Mouse (Mus musculus) lung, embryonic 15.5 days (tissue): ENCODE results near the gene Mns1. TPM values are rescaled to one million over a fixed set of nuclear protein-coding genes. Genes with fewer than 3 reads are reported as not detected.
A peak's percentile ranks its signal among the peaks of the same experiment; 100 is the strongest.

ENCODE experiments used
- ATAC-seq: fragments of 200-750 bp; cut with Nextera tagmentation; 2 replicates; pipeline ENCODE4 v1.8.0; 2017; ENCODE audit warnings: moderate number of reproducible peaks, borderline replicate concordance; ENCODE audit not compliant: low FRiP score, low TSS enrichment; ENCODE audit errors: extremely low read depth
- H3K27ac ChIP-seq: fragments of 300-500 bp; sonication (generic); 2 replicates; pipeline ENCODE4 v1.5.1; 2015; ENCODE audit warnings: moderate library complexity, mild to moderate bottlenecking, inconsistent platforms
- H3K27me3 ChIP-seq: fragments of 300-500 bp; sonication (generic); 2 replicates; pipeline ENCODE4 v1.6.1; 2015; ENCODE audit warnings: inconsistent platforms
- H3K36me3 ChIP-seq: fragments of 300-500 bp; sonication (generic); 2 replicates; pipeline ENCODE4 v1.6.1; 2015; ENCODE audit warnings: inconsistent platforms
- H3K4me1 ChIP-seq: fragments of 300-500 bp; sonication (generic); 2 replicates; pipeline ENCODE4 v1.6.1; 2015; ENCODE audit warnings: inconsistent platforms
- H3K4me2 ChIP-seq: fragments of 300-500 bp; sonication (generic); 2 replicates; pipeline ENCODE4 v1.6.1; 2015; ENCODE audit warnings: inconsistent platforms, mild to moderate bottlenecking, moderate library complexity
- H3K4me3 ChIP-seq: fragments of 300-500 bp; sonication (generic); 2 replicates; pipeline ENCODE4 v1.5.1; 2015; ENCODE audit warnings: mild to moderate bottlenecking, inconsistent platforms
- H3K9ac ChIP-seq: fragments of 300-500 bp; sonication (generic); 2 replicates; pipeline ENCODE4 v1.6.1; 2015; ENCODE audit warnings: inconsistent platforms
- H3K9me3 ChIP-seq: fragments of 300-500 bp; sonication (generic); 2 replicates; pipeline ENCODE4 v1.6.1; 2016; ENCODE audit warnings: inconsistent platforms
- WGBS: fragments of 180-500 bp; shearing (Covaris S2); methylation state at CpG from one replicate; pipeline ENCODE4 v1.1.7; 2015; 5-methylcytosine and 5-hydroxymethylcytosine counted together
- polyA plus RNA-seq: library from polyadenylated mRNA; unstranded; fragments of >200 nt; fragmentation: Nextera tagmentation; extraction: Ambion mirVana; gene quantifications from 2 replicates; pipeline ENCODE4 v1.2.1, GENCODE M21; 2015

Mns1 gene
- polyA plus RNA-seq, 1 experiment from 2014 or later, result 30.8 TPM

DNA sequence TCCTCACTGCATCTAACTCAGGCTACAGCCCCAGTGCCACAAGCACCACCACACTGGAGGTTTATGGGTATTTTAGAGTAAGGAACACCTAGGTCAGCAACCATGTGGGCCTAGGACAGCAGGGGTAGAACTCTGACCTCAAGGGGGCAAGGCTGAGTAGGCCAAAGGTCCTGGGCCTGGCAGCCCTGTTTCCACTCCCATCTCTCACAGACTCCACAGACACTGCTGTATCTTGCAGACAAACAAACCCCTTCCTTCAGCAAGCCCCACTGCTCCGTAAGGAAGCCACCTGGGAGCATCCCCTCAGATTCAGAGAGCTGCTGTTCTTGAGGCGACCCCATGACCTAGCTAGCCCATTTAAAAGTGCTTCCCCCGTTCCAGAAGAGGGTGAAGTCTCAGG, 32.9 kb upstream of the Mns1 start:
- WGBS, result 65% methylated on average over 3 of the region's 3 CpGs
- Histone ChIP-seq H3K36me3 (no peaks in the 10 kb centered on the region), H3K27me3 (no peaks in the 10 kb centered on the region), H3K4me3 (no peak overlapping the region), H3K9me3 (no peaks in the 10 kb centered on the region), H3K27ac (no peak overlapping the region), H3K4me2 (no peak overlapping the region), H3K4me1 (0 out of 2 replicates have a peak, but pooled peaks cover 4% of the 10 kb centered on the region), H3K9ac (no peak overlapping the region)
- no peak for ATAC-seq

DNA sequence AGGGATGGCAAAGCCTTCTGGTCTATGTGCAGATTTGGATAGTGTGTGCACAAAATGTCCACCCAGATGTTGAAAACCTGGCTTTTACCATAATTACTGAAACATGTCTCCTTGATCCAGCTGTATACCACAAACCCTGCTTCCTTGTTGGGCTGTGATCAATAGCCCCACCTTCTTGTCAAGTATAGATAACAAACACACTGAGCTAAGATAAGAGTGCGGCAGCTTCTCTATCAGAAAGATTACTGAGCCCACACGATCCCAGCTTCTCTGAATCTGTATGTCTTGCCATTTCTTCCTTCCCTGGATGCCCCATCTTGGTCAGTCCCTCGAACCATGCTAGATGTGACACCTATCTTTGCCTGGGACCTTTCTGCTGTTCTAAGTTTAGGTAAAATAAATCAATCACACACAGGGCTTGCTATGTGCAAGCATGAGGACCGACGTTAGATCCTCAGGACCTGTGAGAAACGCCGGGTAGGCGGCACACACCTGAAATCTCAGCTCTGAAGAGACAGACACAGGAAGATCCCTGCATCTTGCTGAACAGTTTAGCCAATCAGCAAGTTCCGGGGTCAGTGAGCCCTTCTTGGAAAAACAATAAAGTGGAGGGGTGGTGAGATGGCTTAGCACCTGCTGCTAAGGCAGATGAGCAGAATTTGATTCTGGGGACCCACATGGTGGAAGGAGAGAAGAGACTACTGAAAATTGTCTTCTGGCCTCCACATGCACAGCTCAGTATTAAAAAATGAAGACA, 31.8 kb upstream of the Mns1 start:
- H3K27me3 ChIP-seq, result no peaks in the 10 kb centered on the region
- H3K4me3 ChIP-seq, result no peak overlapping the region
- H3K4me1 ChIP-seq, result 0 out of 2 replicates have a peak, but pooled peaks cover 4% of the 10 kb centered on the region
- no peak overlapping the region for H3K27ac ChIP-seq
- ATAC-seq, result no peak
- no peaks in the 10 kb centered on the region for H3K36me3 ChIP-seq
- no peak overlapping the region for H3K4me2 ChIP-seq
- 75% methylated on average over 9 of the region's 9 CpGs for WGBS
- no peak overlapping the region for H3K9ac ChIP-seq
- no peaks in the 10 kb centered on the region for H3K9me3 ChIP-seq

DNA sequence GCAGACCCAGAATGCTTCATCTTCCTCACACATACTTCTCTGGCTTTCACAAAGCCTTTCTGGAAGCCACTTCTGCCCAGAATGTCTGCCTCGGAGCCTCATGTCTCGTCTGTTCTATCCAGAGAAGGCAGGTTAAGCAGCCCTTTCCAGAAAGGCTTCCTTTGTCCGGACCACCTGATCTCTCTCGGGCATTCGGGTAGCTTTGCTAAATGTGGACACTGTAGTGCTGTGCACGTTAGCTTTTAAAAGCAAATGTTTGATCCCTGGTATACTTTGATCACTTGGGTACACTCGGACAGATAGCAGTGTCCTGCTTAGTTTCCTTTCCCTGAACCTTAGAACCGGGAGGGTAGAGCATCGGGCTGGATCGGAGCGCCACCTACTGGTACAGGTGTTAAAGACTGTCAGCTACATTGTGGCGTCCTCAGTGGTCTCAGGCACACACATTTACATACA, 29.7 kb upstream of the Mns1 start:
- no peaks in the 10 kb centered on the region for H3K36me3 ChIP-seq
- H3K27me3 ChIP-seq, result no peaks in the 10 kb centered on the region
- H3K4me3 ChIP-seq, result peak overlapping the region; percentile 40
- 0 out of 2 replicates have a peak, but pooled peaks cover 4% of the 10 kb centered on the region for H3K4me1 ChIP-seq
- peak overlapping the region; percentile 61 for H3K4me2 ChIP-seq
- WGBS, result 7% methylated on average over 12 of the region's 12 CpGs
- peak overlapping the region; percentile 36; the same call in 1 of the 2 replicates for H3K9ac ChIP-seq
- peak; percentile 76; the same call in 1 of the 2 replicates for ATAC-seq
- no peaks in the 10 kb centered on the region for H3K9me3 ChIP-seq
- H3K27ac ChIP-seq, result no peak overlapping the region

DNA sequence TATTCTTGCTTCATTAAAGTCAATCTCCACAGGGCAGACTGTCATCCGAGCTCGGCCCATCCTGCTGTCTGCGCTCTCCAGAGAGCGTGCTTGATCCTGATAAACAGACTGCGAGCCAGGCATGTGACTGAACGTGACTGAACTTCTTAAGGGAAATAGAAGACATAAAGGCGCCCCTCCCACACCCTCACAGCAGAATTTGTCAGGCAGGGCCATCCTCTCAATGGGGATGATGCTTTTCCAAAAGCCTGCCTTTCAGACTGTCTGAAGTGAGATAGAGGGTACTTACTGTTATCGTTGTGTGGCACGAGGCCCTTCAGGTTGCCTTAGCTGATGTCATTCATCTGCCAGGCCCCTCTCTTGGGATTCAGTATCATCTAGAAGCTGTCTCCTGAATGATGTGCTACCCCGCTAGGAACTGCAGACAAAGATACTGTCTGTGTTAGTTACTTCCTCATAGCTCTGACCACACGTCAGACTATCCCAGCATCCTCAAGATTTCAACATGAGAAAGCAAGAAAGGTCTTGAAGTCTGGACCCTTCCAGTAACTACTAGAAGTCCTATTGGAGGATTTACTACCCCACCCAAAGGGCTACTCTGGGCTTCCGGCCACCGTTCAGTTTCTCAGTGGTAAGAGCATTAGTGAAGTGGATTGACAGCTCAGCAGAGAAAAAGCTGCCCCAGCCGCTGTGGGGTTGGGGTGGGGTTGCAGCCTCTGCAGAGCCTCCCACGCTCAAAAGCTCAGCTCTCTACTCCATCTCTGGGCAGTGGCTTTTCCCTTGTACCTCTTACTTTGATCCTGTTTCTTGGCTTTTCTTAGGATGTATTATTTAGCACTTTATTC, 28.2 kb upstream of the Mns1 start:
- H3K4me1 ChIP-seq, result 0 out of 2 replicates have a peak, but pooled peaks cover 4% of the 10 kb centered on the region
- no peaks in the 10 kb centered on the region for H3K27me3 ChIP-seq
- no peak overlapping the region for H3K27ac ChIP-seq
- H3K4me2 ChIP-seq, result no peak overlapping the region
- ATAC-seq, result peak; percentile 42; the same call in 1 of the 2 replicates
- 24% methylated on average over 15 of the region's 15 CpGs for WGBS
- H3K36me3 ChIP-seq, result no peaks in the 10 kb centered on the region
- no peak overlapping the region for H3K4me3 ChIP-seq
- no peak overlapping the region for H3K9ac ChIP-seq
- H3K9me3 ChIP-seq, result no peaks in the 10 kb centered on the region

DNA sequence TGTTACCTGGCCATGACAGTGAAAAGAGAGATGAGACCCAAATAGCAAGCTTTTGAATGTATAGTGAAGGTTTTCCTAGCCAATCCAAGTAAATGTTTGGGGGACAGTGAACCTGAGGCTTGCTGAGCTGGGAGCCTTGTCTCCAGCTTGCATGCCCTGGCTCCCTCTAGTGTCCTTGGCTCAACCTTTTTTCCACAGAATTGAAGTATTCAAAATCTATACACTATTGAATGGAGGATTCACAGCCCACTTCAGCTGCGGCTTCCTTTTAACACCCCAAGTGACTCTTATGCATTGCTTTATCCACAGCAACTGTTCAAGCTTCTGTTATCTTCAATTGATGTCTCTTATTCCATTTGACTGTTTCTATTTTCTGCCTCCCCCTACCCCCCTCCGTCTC, 26.1 kb upstream of the Mns1 start:
- no peak for ATAC-seq

DNA sequence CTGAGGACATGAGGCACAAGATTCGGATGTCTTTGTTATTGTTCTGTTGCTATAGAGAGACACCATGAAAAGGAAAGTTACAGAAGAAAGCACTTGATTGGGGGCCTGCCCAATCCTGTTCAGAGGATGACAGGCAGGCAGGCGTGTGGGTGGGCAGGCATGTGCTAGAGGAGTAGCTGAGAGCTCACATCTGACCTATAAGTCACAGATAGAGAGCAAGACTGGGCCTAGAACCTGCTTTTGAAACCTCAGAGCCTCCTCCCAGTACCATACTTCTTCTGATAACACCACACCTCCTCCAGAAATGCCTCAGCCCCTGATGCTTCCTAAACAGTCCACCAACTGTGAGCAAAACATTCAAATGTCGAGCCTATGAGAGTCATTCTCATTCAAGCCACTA, 19.4 kb upstream of the Mns1 start:
- H3K9ac ChIP-seq, result no peak overlapping the region
- no peak overlapping the region for H3K4me2 ChIP-seq
- no peak for ATAC-seq
- H3K4me3 ChIP-seq, result no peak overlapping the region
- 78% methylated on average over 3 of the region's 3 CpGs for WGBS
- peaks cover 7% of the 10 kb centered on the region for H3K4me1 ChIP-seq
- no peaks in the 10 kb centered on the region for H3K27me3 ChIP-seq
- H3K36me3 ChIP-seq, result no peaks in the 10 kb centered on the region
- no peak overlapping the region for H3K27ac ChIP-seq
- H3K9me3 ChIP-seq, result peaks cover 3% of the 10 kb centered on the region; the same call in 1 of the 2 replicates

More for the DNA sequence above, 26.1 kb upstream of the Mns1 start:
- Histone ChIP-seq H3K27ac (no peak overlapping the region), H3K4me3 (no peak overlapping the region), H3K4me1 (0 out of 2 replicates have a peak, but pooled peaks cover 4% of the 10 kb centered on the region), H3K4me2 (no peak overlapping the region), H3K27me3 (no peaks in the 10 kb centered on the region), H3K9me3 (no peaks in the 10 kb centered on the region), H3K9ac (no peak overlapping the region), H3K36me3 (no peaks in the 10 kb centered on the region)
- WGBS, result 86% methylated on average over 2 of the region's 2 CpGs

DNA sequence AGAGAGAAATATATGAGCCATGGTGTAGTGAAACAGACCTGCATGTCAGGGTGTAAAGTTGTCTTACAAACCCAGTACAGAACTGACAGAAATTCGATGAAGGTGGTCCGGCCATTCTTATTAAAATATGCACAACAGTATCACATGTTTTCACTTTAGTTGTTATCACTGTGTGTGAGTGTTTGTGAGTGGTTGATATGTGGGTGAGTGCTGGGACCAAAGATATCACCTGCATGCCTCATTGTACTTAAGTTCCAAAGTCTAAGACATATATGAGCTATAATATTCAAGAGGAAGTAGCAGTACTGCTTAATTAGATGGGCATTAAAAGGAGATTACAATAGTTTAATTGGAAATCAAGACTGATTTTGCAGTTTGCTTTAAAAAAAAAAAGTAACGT, 17.3 kb upstream of the Mns1 start:
- ATAC-seq, result no peak
- no peak overlapping the region for H3K4me2 ChIP-seq
- no peak overlapping the region for H3K27ac ChIP-seq
- H3K36me3 ChIP-seq, result no peaks in the 10 kb centered on the region
- 61% methylated on average over 3 of the region's 3 CpGs for WGBS
- H3K27me3 ChIP-seq, result no peaks in the 10 kb centered on the region
- H3K4me3 ChIP-seq, result no peak overlapping the region
- H3K9me3 ChIP-seq, result peaks cover 3% of the 10 kb centered on the region; the same call in 1 of the 2 replicates
- peaks cover 7% of the 10 kb centered on the region for H3K4me1 ChIP-seq
- H3K9ac ChIP-seq, result no peak overlapping the region

DNA sequence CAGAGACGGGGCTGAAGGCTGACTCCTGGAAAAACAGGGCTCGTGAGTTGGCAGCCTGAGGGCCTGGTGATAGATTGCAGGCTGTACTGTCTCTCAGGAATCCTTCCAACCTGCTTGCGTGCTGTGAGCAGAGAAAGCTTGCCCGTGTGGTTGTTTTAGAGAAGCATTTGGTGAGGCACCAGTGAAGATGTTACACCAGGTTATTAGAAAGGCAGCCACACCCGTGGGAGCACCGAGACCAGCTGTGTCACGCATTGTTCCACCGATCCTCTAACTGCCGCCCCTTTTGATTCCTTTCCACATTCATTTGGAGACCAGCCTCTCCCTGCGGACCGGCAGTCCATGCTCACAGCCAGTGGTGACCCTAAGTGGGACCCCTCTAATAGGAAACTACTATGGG, 15.5 kb upstream of the Mns1 start:
- no peak for ATAC-seq
- no peak overlapping the region for H3K9ac ChIP-seq
- peaks cover 3% of the 10 kb centered on the region; the same call in 1 of the 2 replicates for H3K9me3 ChIP-seq
- peaks cover 7% of the 10 kb centered on the region for H3K4me1 ChIP-seq
- no peak overlapping the region for H3K27ac ChIP-seq
- no peaks in the 10 kb centered on the region for H3K27me3 ChIP-seq
- H3K4me3 ChIP-seq, result no peak overlapping the region
- no peak overlapping the region for H3K4me2 ChIP-seq
- WGBS, result 67% methylated on average over 11 of the region's 11 CpGs
- no peaks in the 10 kb centered on the region for H3K36me3 ChIP-seq

DNA sequence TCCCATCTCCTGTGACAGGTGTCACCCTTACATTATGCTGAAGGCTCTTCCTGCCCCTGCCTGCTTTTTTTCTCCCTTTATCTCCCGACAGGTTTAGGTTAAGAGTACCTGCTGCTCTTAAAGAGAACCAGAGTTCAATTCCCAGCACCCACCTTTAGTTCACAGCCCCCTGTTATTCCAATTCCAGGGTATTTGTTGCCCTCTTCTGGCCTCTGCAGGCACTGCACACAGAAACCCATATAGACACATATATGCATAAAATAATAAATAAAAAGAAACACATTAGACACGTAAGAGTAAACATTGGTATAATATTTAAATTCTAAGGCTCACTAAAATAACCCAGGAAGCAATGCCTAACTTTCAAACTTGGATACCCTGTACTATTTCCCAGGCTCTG, 15.1 kb upstream of the Mns1 start:
- 73% methylated on average over 2 of the region's 2 CpGs for WGBS
- Histone ChIP-seq H3K4me1 (peaks cover 7% of the 10 kb centered on the region), H3K9ac (no peak overlapping the region)

DNA sequence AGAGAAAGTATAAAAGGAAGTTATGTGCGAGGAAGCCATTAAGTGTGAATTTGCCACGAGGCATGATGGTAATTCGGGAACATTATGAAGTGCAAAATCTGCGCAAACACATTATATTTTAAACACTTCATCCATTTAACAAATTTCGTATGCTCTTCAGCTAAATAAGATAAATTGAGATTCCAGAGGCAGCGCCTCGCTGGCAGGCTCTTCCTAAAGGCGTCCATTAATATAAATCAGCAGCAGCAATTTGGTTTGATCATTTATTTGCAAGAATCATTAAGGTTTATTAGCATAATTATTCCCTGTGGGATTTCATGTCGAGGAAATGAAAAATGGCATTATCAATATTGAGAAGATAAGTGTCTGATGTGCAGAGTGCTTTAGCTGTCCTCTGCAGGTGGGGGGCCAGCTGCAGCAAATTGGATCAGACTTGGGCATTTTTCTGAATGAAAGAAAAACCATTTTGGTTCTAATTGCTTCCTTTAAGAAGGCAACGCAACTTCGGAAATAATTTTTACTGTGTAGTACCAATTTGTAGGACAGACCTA, 12.4 kb upstream of the Mns1 start:
- Histone ChIP-seq H3K4me2 (no peak overlapping the region), H3K9ac (no peak overlapping the region), H3K36me3 (no peaks in the 10 kb centered on the region), H3K27me3 (no peaks in the 10 kb centered on the region), H3K4me1 (peaks cover 7% of the 10 kb centered on the region), H3K27ac (no peak overlapping the region), H3K9me3 (peaks cover 3% of the 10 kb centered on the region; the same call in 1 of the 2 replicates), H3K4me3 (no peak overlapping the region)
- no peak for ATAC-seq
- 56% methylated on average over 11 of the region's 11 CpGs for WGBS

More for the DNA sequence above, 15.1 kb upstream of the Mns1 start:
- H3K9me3 ChIP-seq, result peaks cover 3% of the 10 kb centered on the region; the same call in 1 of the 2 replicates
- H3K27ac ChIP-seq, result no peak overlapping the region
- ATAC-seq, result no peak
- H3K4me2 ChIP-seq, result no peak overlapping the region
- no peaks in the 10 kb centered on the region for H3K27me3 ChIP-seq
- H3K36me3 ChIP-seq, result no peaks in the 10 kb centered on the region
- no peak overlapping the region for H3K4me3 ChIP-seq

DNA sequence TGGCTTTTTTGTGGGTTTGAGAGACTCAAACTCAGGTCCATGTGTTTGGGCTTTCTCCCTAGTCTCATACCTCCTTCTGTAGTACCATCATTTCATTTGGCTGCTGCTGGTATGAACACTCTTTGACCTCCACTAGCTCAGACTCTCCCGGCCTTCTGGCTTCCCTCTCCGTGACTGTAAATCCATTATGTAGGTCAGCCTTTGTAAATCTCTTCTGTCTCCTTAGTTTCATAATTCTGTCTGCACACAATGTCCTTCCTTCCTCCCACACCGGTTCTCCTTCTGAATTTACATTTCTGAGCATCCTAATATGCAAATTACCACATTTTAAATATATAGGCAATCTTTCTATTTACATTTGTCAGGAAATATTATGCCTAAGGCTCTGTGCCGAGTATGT, 9.9 kb upstream of the Mns1 start:
- Histone ChIP-seq H3K9ac (no peak overlapping the region), H3K36me3 (no peaks in the 10 kb centered on the region), H3K4me3 (no peak overlapping the region), H3K27ac (no peak overlapping the region), H3K9me3 (peaks cover 1% of the 10 kb centered on the region; the same call in 1 of the 2 replicates), H3K4me2 (no peak overlapping the region), H3K27me3 (no peaks in the 10 kb centered on the region), H3K4me1 (no peaks in the 10 kb centered on the region)
- no peak for ATAC-seq
- WGBS, result 57% methylated on average over 4 of the region's 4 CpGs
